In genomic region chr13:58128768-58129671, GRCm38 (mm10) we compare ENCODE assay signal across 8 mouse cellular contexts. TPM values are rescaled to one million over a fixed set of nuclear protein-coding genes. Genes with fewer than 3 reads are reported as not detected.
DNase-seq lines count a peak whose midpoint lies in the region; ATAC-seq lines count a peak whose summit lies in the region.

No protein-coding gene starts in this region.

- peak overlapping the region; percentile 99 for H3K9ac ChIP-seq in intestine, embryonic 15.5 days

- peak; percentile 97 for ATAC-seq in intestine, embryonic 15.5 days
- ATAC-seq in megakaryocyte-erythroid progenitor cell, adult 5-6 weeks (replicated peaks; ENCODE audit: low FRiP score, low TSS enrichment, poor library complexity, severe bottlenecking) = peak; percentile 85

- peak overlapping the region; percentile 98 for H3K27ac ChIP-seq in intestine, embryonic 15.5 days

- DNase-seq in adrenal gland, adult 2 months = peak; percentile 98
- DNase-seq in embryo, embryonic 11 days = peak; percentile 98
- peak; percentile 98 for DNase-seq in gastrocnemius, postnatal 25 days
- peak; percentile 96 to 97 for DNase-seq in left cerebral cortex, postnatal 14 days (ENCODE audit: low spot score in 2 of 2)
- peak; percentile 97 for DNase-seq in right cerebral cortex, postnatal 14 days
- peak; percentile 94 for DNase-seq in urinary bladder, postnatal 25 days (ENCODE audit: low spot score)

- peak overlapping the region; percentile 90 for H3K4me3 ChIP-seq in intestine, embryonic 15.5 days (replicated peaks)

- no peaks in the 10 kb centered on the region for H3K36me3 ChIP-seq in intestine, embryonic 15.5 days

- peaks cover 18% of the 10 kb centered on the region for H3K4me1 ChIP-seq in intestine, embryonic 15.5 days (replicated peaks)

- H3K9me3 ChIP-seq in intestine, embryonic 15.5 days = no peaks in the 10 kb centered on the region

- peak overlapping the region; percentile 73 for H3K4me2 ChIP-seq in intestine, embryonic 15.5 days (replicated peaks)

- WGBS in intestine, embryonic 15.5 days = under 1% methylated on average over 82 of the region's 83 CpGs

- H3K27me3 ChIP-seq in intestine, embryonic 15.5 days (replicated peaks) = no peaks in the 10 kb centered on the region

- intact Hi-C loops in left cerebral cortex, postnatal 14 days (cut with DNase I) = no loop called here

RNA-seq across cellular contexts. Expression of gene Hnrnpa0, which starts 0.7 kb away (rescaled TPM):
- total RNA-seq in adrenal gland, adult 2 months (2021) = 100 to 1,000 TPM in 1 of 2 experiments, 10 to 100 TPM in 1; 68.1 to 117 TPM
- polyA plus RNA-seq in adrenal gland, adult 2 months (2012; rRNA removed) = 79.4 and 96.9 TPM in 2 replicates
- 10 to 100 TPM; 34.6 to 38.6 TPM for total RNA-seq in gastrocnemius, postnatal 25 days (2021)
- 28.2 and 36.2 TPM in 2 replicates for polyA plus RNA-seq in intestine, embryonic 15.5 days (2015; fragmentation: Nextera tagmentation; extraction: Ambion mirVana)
- total RNA-seq in left cerebral cortex, postnatal 14 days (2021) = 100 to 1,000 TPM; 125 to 136 TPM
- total RNA-seq in megakaryocyte-erythroid progenitor cell, adult 5-6 weeks (2014; fragmentation: Nextera tagmentation) = 113 and 115 TPM in 2 replicates
- 88.6 and 91.6 TPM in 2 replicates for total RNA-seq in megakaryocyte-erythroid progenitor cell, adult 5-6 weeks (2017)

RNA-seq across cellular contexts. Expression of gene Klhl3, which starts 15.6 kb away (rescaled TPM):
- total RNA-seq in adrenal gland, adult 2 months (2021) = 1 to 10 TPM in 1 of 2 experiments, under 1 TPM in 1; 0.86 to 3.7 TPM
- polyA plus RNA-seq in adrenal gland, adult 2 months (2012; rRNA removed) = 0.86 and 1.1 TPM in 2 replicates
- under 1 TPM; 0.41 to 0.88 TPM for total RNA-seq in gastrocnemius, postnatal 25 days (2021)
- 2.6 and 2.8 TPM in 2 replicates for polyA plus RNA-seq in intestine, embryonic 15.5 days (2015; fragmentation: Nextera tagmentation; extraction: Ambion mirVana)
- total RNA-seq in left cerebral cortex, postnatal 14 days (2021) = 10 to 100 TPM; 28.0 to 30.2 TPM
- 0.07 TPM in 1 of 2 replicates, not detected in the other for total RNA-seq in megakaryocyte-erythroid progenitor cell, adult 5-6 weeks (2014; fragmentation: Nextera tagmentation)
- 0.38 TPM in 1 of 2 replicates, not detected in the other for total RNA-seq in megakaryocyte-erythroid progenitor cell, adult 5-6 weeks (2017)

RNA-seq across cellular contexts. Expression of gene Idnk, which starts 28.4 kb away (rescaled TPM):
- total RNA-seq in adrenal gland, adult 2 months (2021) = 10 to 100 TPM; 55.1 to 69.8 TPM
- 11.0 and 15.3 TPM in 2 replicates for polyA plus RNA-seq in adrenal gland, adult 2 months (2012; rRNA removed)
- 10 to 100 TPM in 1 of 2 experiments, 1 to 10 TPM in 1; 9.3 to 12.2 TPM for total RNA-seq in gastrocnemius, postnatal 25 days (2021)
- polyA plus RNA-seq in intestine, embryonic 15.5 days (2015; fragmentation: Nextera tagmentation; extraction: Ambion mirVana) = 43.0 and 44.0 TPM in 2 replicates
- total RNA-seq in left cerebral cortex, postnatal 14 days (2021) = 10 to 100 TPM; 21.5 to 21.9 TPM
- 28.7 and 32.6 TPM in 2 replicates for total RNA-seq in megakaryocyte-erythroid progenitor cell, adult 5-6 weeks (2014; fragmentation: Nextera tagmentation)
- total RNA-seq in megakaryocyte-erythroid progenitor cell, adult 5-6 weeks (2017) = 29.1 and 43.7 TPM in 2 replicates

Comparison
In these comparisons a context has a peak if more than half of its experiments do, and no peak if none do; other contexts are left out.
1. Peak in every context shown above with its lines: DNase-seq, ATAC-seq, H3K4me3 ChIP-seq and H3K27ac ChIP-seq.
2. RNA of gene Klhl3, which starts 15.6 kb away (total RNA-seq): 28.0 to 30.2 TPM in left cerebral cortex, postnatal 14 days; 0.86 to 3.7 TPM in adrenal gland, adult 2 months, 0.41 to 0.88 TPM in gastrocnemius, postnatal 25 days and 0.07 to 0.38 TPM in megakaryocyte-erythroid progenitor cell, adult 5-6 weeks; every median in the first group is over 4 times any median in the second.